Mouse (Mus musculus): ENCODE results near the gene Gm45062.
A peak's percentile ranks its signal among the peaks of the same experiment; 100 is the strongest.

Gm45062 gene

DNA sequence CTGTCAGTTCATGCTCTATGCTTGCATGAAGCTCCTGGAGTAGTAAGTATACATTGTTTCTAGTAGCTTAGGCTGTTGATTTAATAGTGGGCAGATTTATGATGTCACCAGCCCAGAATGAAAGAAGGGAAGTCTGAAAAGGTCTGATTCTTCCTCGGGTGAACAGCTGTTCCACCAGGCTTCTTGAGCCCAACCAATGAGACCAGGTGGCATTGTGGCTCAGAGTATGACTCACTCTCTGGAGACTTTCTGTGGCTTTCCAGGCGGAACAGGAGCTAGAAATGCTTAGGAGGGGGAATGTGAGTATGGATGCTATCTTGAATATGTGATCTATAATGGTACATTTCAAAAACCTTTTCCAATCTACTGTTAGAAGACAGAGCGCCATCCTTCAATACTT, 363.8 kb downstream of the Gm45062 start:
- peak; percentile 88 for DNase-seq (ENCODE audit: low read depth)

DNA sequence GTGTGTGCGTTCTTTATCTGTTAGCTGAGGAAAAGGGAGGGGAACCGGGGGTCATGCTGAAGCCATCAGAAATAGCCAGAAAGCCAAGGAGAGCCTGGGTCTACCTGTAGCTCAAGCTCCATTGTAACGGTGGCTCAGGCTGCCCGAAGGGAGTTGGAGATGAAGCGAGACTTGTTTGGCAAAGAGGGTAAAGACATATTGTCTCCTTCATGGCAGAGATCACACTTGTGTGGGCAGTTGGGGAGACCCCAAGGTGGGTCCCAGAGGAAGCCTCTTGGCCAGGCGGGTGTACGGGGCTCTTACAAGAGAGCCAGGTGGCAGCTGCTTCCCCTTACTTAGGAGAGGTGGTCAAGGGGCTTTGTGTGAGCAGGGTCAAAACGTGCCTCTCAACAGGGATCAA, 369.0 kb downstream of the Gm45062 start:
- DNase-seq (ENCODE audit: low read depth), result no peak

DNA sequence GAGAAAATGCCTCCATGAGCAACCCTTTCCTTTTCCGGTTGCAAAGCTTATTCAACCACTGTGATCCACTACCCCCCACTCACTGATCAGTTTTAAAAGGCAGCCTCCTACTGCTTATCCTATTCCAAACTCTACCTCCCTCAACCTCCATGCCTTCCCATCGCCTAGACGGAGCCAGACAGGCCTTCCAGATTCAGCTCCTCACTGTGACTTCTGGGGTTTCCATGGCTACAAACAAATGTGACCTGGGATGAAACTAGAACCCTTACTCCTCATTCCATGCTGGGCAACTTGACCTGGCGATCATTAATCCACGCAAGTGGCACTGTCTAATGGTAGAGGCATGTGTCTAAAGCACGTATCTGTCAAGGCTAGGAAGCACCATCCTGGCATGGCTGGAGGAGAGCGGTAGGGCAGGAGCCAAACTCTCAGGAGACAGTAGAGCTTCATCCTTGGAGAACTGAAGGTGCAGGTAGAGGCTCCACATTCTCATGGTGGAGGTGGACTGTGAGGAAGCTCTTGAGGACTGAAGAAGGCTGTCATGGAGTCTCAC, 369.5 kb downstream of the Gm45062 start:
- DNase-seq (ENCODE audit: low read depth), result no peak

DNA sequence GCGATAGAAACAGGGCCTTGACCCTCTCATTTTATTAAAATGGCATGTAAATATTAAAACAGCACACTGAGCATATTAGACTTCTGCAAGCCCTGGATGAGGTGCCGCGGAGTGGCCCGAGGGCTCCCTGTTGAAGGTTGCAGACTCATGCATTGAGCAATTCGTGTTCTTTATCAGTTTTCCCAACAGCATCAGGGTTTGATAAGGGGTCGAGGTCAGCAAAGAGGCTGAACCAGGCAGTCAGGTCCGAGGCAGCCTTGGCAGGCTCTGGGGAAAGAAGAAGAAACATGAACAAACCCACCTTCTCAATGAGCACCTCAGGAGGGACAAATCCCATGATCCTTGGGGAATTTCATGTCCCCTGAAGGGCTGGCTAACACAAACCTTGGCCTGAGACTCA, 371.3 kb downstream of the Gm45062 start:
- DNase-seq (ENCODE audit: low read depth), result peak; percentile 50

DNA sequence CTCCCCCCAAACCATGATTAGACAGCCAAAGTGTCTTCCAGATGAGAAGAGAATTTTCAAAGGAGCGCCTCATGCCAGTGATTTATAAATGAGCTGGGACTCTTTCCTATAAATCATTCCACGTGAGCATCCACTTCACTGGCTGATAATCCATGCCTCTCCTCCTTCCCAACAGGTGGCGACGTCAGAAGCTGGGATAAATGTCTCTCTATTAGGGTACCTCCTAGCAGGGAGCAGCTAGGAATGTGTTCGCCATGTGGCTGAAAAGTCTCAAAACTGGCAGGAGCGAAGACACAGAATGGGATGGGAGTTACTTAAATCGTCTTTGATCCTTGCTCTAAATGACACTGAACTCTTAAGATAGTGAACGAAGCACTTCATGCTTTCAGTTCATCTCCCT, 372.1 kb downstream of the Gm45062 start:
- DNase-seq (ENCODE audit: low read depth), result no peak

DNA sequence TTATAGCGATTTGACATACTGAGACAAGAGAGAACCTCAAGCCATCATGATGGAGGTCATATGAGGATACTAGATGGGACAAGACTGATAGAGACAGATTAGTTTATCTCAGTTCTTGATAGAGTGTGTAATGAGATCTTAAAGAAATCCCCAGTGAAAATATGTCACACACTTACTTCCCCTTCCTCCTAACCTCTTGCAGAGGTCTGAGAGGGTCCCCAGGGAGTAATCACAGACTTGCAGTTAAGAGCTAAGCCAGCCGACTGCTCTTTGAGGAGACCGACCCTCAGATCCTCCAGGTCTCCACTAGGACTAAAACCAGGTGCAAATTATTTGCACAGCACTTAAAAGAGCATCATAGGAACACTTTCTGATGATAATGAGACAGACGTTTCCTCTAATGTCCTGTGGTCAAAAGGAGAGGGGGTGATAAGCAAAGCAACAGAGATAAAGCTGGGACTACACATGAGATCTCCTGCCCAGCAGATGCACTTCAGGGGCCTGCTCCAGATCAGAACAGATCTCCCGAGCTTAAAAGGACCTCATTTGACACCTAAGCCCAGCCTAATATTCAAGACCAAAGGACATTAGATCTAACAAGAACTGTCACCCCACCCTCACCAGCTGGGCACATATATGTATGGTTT, 372.9 kb downstream of the Gm45062 start:
- DNase-seq (ENCODE audit: low read depth), result peak; percentile 60

DNA sequence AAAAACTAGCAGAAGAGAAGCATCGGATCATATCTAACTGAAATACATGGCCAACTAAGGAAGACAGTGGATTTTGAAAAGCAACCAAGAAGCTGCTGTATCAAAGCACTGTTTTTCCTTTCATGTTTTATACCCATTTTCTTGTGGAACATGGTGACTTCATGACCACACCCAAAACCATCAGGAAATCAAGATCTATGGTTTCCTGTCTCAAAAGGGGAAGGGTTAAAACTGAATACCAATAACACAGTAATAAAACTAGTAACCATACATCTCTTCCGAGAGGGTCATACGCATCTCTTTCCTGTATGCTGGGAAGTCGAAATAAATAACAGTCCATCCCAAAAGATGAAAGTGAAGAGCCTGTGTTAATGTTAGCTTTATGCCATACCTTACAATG, 373.5 kb downstream of the Gm45062 start:
- DNase-seq (ENCODE audit: low read depth), result peak; percentile 43

DNA sequence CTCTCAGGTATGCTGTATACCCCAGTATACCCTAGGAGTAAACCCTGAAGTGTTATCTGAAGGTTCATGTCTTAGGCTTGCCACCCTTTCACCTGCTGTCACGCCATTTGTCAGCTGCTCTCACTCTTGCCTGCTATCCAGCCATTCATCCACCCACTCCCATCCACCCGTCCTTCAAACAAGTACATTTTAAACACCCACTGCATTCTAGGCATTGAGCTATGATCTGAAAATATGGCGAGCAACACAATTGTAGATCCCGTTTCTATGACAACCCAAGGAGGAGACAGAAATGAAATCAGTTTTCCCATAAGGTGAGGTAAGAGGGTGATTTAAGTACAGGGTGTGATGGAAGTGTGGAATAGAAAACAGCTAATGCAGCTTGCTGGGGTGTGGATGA, 378.9 kb downstream of the Gm45062 start:
- DNase-seq (ENCODE audit: low read depth), result no peak

DNA sequence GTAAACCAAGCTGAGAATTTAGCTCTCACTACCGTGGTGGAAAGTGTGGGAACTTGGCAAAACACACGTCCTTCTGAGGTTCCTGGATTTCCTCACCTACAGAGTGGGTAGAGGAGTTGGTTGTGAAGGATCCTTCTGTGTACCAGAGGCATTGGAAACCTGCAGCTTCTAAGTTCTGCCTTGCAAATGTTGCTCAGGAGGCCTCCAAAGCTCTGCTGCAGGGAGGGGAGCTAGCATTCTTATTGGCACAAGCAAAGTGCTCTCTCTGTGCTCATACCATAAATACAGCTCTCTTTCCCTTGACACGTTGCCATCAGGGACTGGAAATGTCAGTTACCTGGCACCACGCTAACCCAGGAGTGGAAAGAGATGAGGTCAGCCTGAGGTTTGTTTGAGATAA, 379.6 kb downstream of the Gm45062 start:
- no peak for DNase-seq (ENCODE audit: low read depth)

DNA sequence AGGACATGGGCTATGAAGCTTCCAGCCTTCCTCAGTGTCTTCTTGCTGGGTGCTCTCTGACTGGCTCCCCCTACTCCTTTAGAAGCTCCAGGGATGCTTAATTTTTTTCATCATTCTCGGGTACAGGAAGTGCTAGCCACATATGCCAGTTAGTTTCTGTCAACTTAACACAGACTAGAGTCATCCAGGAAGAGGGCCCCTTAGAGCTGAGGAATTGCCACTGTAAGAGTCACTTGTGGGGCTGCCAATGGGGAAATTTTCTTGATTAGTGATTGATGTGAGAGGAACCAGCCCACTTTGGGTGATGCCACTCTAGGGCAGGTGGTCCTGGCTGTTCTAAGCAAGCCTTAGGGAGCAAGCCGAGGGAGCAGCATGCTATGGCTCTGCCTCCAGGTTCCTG, 380.3 kb downstream of the Gm45062 start:
- peak; percentile 15 for DNase-seq (ENCODE audit: low read depth)

DNA sequence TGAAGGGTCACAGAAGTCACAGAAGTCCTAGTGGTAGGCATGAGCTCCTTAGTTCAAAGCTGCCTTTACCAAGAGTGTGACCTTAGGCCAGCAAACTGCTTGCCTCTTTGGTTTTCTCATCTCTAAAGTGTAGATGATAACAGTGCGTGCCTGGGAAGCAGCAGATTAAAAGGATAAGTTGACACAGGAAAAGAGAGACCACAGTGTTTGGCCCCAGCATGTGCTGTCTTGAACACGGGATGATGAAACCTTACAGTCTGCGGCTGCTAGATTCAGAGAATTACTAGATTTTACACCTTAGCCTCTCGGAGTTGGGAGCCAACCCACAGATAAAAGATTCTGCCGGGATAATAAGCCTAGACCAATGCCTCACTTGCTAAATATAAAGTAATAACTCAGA, 381.6 kb downstream of the Gm45062 start:
- peak; percentile 31 for DNase-seq (ENCODE audit: low read depth)

DNA sequence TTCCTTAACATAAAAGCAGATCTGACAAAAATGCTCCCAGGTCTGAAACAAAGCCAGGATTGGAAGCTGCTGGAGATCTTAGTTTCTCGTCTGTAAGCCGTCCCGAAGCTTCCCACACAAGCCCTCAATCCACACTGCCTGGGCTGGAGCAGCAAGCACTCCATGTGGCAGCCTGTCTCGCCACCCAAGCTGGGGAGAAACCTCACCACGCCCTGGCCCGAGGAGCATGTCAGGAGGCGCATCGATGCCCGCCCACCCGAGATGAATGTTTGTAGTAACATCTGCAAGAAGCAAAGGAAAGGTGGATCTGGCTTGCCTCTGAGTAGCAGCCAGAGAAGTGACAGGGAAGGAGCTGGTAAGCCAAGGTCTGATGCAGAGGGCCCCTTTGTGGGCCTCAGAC, 385.5 kb downstream of the Gm45062 start:
- DNase-seq (ENCODE audit: low read depth), result no peak

DNA sequence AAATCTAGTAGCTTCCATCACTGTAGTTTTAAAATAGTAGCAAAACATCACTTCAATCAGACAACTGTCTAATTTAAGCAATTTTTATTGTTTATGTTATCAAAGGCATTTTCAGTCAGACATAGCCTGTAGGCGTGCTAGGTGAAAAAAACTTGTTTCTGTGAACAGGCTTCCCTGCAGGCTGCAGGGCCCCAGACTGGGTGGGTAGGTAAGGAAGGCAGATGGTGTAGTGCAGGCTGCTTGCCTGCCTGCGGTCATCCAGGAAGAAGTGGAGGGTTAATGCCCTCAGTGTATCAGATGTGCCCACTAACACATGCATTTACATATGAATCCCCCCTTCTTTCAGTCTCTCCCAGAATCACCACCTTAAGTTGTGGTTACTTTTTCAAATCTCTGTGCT, 386.5 kb downstream of the Gm45062 start:
- no peak for DNase-seq (ENCODE audit: low read depth)
